In the genomic region with DNA sequence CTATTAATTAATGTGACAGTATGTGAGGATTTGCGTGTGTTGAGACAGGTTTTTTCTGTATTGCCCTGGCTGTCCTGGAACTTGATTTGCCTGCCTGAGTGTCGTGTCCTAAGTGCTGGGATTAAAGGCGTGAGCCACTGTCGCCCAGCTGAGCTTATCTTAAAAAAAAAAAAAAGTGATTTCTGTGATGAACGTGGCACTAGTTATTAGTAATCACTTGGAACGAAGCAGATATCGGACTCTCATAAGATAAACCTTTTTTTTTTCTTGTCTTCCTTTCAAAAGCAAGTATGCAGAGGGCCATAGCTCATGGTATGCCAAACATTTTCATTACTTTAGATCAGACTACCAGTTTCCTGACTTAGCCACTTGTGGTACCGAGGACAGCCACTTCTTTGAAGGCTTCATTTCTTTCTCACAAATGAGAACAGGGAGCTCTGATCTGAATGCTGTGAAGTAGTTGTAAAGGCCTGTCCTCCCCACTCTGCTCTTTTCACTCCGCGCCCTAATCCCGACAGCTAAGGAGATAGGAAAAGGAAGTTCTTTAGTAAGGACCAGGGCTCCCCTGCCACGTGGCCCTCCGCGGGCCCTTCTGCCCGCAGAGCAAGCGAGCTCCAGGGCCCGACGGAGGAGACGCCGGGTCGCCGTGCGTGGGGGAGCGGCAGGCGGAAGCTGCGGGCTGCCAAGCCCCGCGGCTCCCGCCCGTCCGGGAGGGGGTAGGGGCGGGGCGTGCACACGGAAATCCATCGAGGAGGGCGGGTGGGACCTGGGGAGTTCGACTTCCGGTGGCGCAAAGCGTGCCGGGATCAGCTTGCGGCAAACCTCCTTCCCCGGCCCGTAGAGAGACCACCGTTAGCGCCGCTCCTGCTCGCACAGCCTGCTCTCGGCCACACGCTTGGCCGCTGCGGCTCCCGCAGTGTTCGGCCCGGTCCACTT, we compare ENCODE assay signal across 8 mouse cellular contexts. TPM values are rescaled to one million over a fixed set of nuclear protein-coding genes. Genes with fewer than 3 reads are reported as not detected.
DNase-seq lines count a peak whose midpoint lies in the region; ATAC-seq and TF ChIP-seq lines count a peak whose summit lies in the region.

A gene (plus strand): TSS at position 771 of the 936 bp plus-strand sequence.

- ATAC-seq in erythroblast, adult 5-6 weeks (replicated peaks; ENCODE audit: low FRiP score, poor library complexity, severe bottlenecking) = peak; percentile 88
- ATAC-seq in kidney, embryonic 15.5 days (replicated peaks; ENCODE audit: low FRiP score) = peak; percentile 98
- peak; percentile 93 for ATAC-seq in liver, embryonic 11.5 days (replicated peaks; ENCODE audit: low FRiP score)
- peak; percentile 97 for ATAC-seq in stomach, embryonic 16.5 days (ENCODE audit: insufficient read depth, low FRiP score)

- H3K9ac ChIP-seq in kidney, embryonic 15.5 days = peak within 1 kb of the TSS; percentile 88
- peak within 1 kb of the TSS; percentile 97 for H3K9ac ChIP-seq in liver, embryonic 11.5 days (ENCODE audit: low read depth, low read length)
- peak within 1 kb of the TSS; percentile 98 for H3K9ac ChIP-seq in stomach, embryonic 16.5 days (ENCODE audit: low read length)

- peak within 1 kb of the TSS; percentile 87 for H3K4me3 ChIP-seq in C2C12 (ENCODE audit: insufficient read depth, poor library complexity, severe bottlenecking)
- H3K4me3 ChIP-seq in heart, embryonic 10.5 days = peak within 1 kb of the TSS; percentile 92
- H3K4me3 ChIP-seq in kidney, embryonic 15.5 days (replicated peaks) = peak within 1 kb of the TSS; percentile 66
- H3K4me3 ChIP-seq in liver, embryonic 11.5 days (ENCODE audit: low read depth, low read length) = peak within 1 kb of the TSS; percentile 99
- H3K4me3 ChIP-seq in stomach, embryonic 16.5 days (replicated peaks; ENCODE audit: low read length) = peak within 1 kb of the TSS; percentile 99

- H3K9me3 ChIP-seq in heart, embryonic 10.5 days = no peaks in the 10 kb centered on the region
- H3K9me3 ChIP-seq in kidney, embryonic 15.5 days (replicated peaks) = no peaks in the 10 kb centered on the region
- H3K9me3 ChIP-seq in liver, embryonic 11.5 days (ENCODE audit: control insufficient read depth, low read length) = no peaks in the 10 kb centered on the region
- H3K9me3 ChIP-seq in stomach, embryonic 16.5 days (replicated peaks; ENCODE audit: control insufficient read depth, low read length) = no peaks in the 10 kb centered on the region

- H3ac ChIP-seq in C2C12 (ENCODE audit: control insufficient read depth, insufficient read length, low read depth) = peak within 1 kb of the TSS; percentile 67

- 2% methylated on average over 55 of the region's 55 CpGs for whole genome bisulfite sequencing in heart, embryonic 10.5 days
- WGBS in kidney, embryonic 15.5 days = 3% methylated on average over 54 of the region's 55 CpGs
- WGBS in liver, embryonic 11.5 days = 2% methylated on average over 54 of the region's 55 CpGs
- 2% methylated on average over 53 of the region's 55 CpGs for WGBS in stomach, embryonic 16.5 days

- DNase-seq in brain, adult 2 months (ENCODE audit: low read depth, low spot score) = peak; percentile 98
- DNase-seq in heart, embryonic 10.5 days (ENCODE audit: low spot score) = peak; percentile 94
- peak; percentile 87 for DNase-seq in liver, embryonic 11.5 days (ENCODE audit: low spot score)
- peak; percentile 68 to 79 for DNase-seq in natural killer cell, adult 2 months (ENCODE audit: low spot score in 2 of 2)

- peaks cover 12% of the 10 kb centered on the region; the same call in 1 of the 2 replicates for H3K4me1 ChIP-seq in heart, embryonic 10.5 days
- peaks cover 18% of the 10 kb centered on the region for H3K4me1 ChIP-seq in kidney, embryonic 15.5 days
- H3K4me1 ChIP-seq in liver, embryonic 11.5 days (replicated peaks; ENCODE audit: control insufficient read depth, insufficient read depth, low read length) = peaks cover 26% of the 10 kb centered on the region
- peaks cover 9% of the 10 kb centered on the region for H3K4me1 ChIP-seq in stomach, embryonic 16.5 days (ENCODE audit: control insufficient read depth, insufficient read depth, low read length)

- H3K4me2 ChIP-seq in kidney, embryonic 15.5 days = peak within 1 kb of the TSS; percentile 72
- H3K4me2 ChIP-seq in liver, embryonic 11.5 days = peak within 1 kb of the TSS; percentile 91
- H3K4me2 ChIP-seq in stomach, embryonic 16.5 days (ENCODE audit: low read depth, low read length) = peak within 1 kb of the TSS; percentile 73

- H3K27ac ChIP-seq in heart, embryonic 10.5 days = peak within 1 kb of the TSS; percentile 98
- peak within 1 kb of the TSS; percentile 96 for H3K27ac ChIP-seq in kidney, embryonic 15.5 days
- H3K27ac ChIP-seq in liver, embryonic 11.5 days (ENCODE audit: low read depth, low read length) = peak within 1 kb of the TSS; percentile 85
- peak within 1 kb of the TSS; percentile 98 for H3K27ac ChIP-seq in stomach, embryonic 16.5 days (ENCODE audit: low read length)

- no peak for TF ChIP-seq CTCF in C2C12 (IDR thresholded peaks at IDR 0.05; ENCODE audit: control insufficient read depth, insufficient read depth, insufficient read length)

- peaks cover 47% of the 10 kb centered on the region for H3K79me2 ChIP-seq in C2C12 (ENCODE audit: control insufficient read depth, insufficient read depth)

- H3K79me3 ChIP-seq in C2C12 (ENCODE audit: low read depth) = peaks cover 40% of the 10 kb centered on the region

- no peaks in the 10 kb centered on the region for H3K27me3 ChIP-seq in C2C12 (ENCODE audit: control insufficient read depth, insufficient read depth, insufficient read length)
- H3K27me3 ChIP-seq in heart, embryonic 10.5 days (ENCODE audit: insufficient read depth, poor library complexity, severe bottlenecking) = no peaks in the 10 kb centered on the region
- no peaks in the 10 kb centered on the region for H3K27me3 ChIP-seq in kidney, embryonic 15.5 days
- no peaks in the 10 kb centered on the region for H3K27me3 ChIP-seq in liver, embryonic 11.5 days (replicated peaks; ENCODE audit: control insufficient read depth, insufficient read depth, low read length)
- H3K27me3 ChIP-seq in stomach, embryonic 16.5 days (ENCODE audit: control insufficient read depth, insufficient read depth, low read length) = no peaks in the 10 kb centered on the region

- H3K36me3 ChIP-seq in C2C12 (ENCODE audit: control insufficient read depth, insufficient read depth) = peaks cover 17% of the 10 kb centered on the region
- H3K36me3 ChIP-seq in heart, embryonic 10.5 days = peaks cover 4% of the 10 kb centered on the region; the same call in 1 of the 2 replicates
- H3K36me3 ChIP-seq in kidney, embryonic 15.5 days = peaks cover 10% of the 10 kb centered on the region
- H3K36me3 ChIP-seq in liver, embryonic 11.5 days (ENCODE audit: control insufficient read depth, insufficient read depth, low read length) = no peaks in the 10 kb centered on the region; the same call in 1 of the 2 replicates
- no peaks in the 10 kb centered on the region for H3K36me3 ChIP-seq in stomach, embryonic 16.5 days (ENCODE audit: control insufficient read depth, insufficient read depth, low read length)

TF ChIP-seq in C2C12, 6 proteins besides CTCF, POLR2A, EP300 and RAD21:
- TF ChIP-seq MAX (IDR thresholded peaks at IDR 0.05) = peak; percentile 86
- TF ChIP-seq CEBPB (IDR thresholded peaks at IDR 0.05; ENCODE audit: low read depth) = no peak
TF ChIP-seq in C2C12: peak in this region for 1.

RNA-seq across cellular contexts. Expression of the gene that starts here (rescaled TPM):
- 13.0 TPM for polyA plus RNA-seq in C2C12 (2012; fragmentation: generic; extraction: Trizol)
- total RNA-seq in erythroblast, adult 5-6 weeks (2015; ENCODE audit: low replicate concordance) = 28.6 and 29.2 TPM in 2 replicates
- total RNA-seq in erythroblast, adult 5-6 weeks (2017; ENCODE audit: low replicate concordance) = 18.4 and 30.2 TPM in 2 replicates
- polyA plus RNA-seq in heart, embryonic 10.5 days (2016; fragmentation: Nextera tagmentation; extraction: Ambion mirVana) = 29.3 and 32.9 TPM in 2 replicates
- 45.8 and 49.3 TPM in 2 replicates for polyA plus RNA-seq in kidney, embryonic 15.5 days (2015; fragmentation: Nextera tagmentation; extraction: Ambion mirVana)
- polyA plus RNA-seq in liver, embryonic 11.5 days (2014; fragmentation: Nextera tagmentation; extraction: Ambion mirVana) = 57.0 and 60.2 TPM in 2 replicates
- polyA plus RNA-seq in stomach, embryonic 16.5 days (2015; fragmentation: Nextera tagmentation; extraction: Ambion mirVana) = 43.3 and 43.9 TPM in 2 replicates

Comparison
In these comparisons a context has a peak if more than half of its experiments do, and no peak if none do; other contexts are left out.
1. Peak in every context shown above with its lines: DNase-seq, ATAC-seq, H3K4me3 ChIP-seq and H3K27ac ChIP-seq.